Mouse (Mus musculus): ENCODE measurements around the gene Gm4491.

GRCm38 (mm10) chr14:57090001-57090400 lies 25.7 kb downstream of the Gm4491 start:
- no peak for TF ChIP-seq UBTF (IDR thresholded peaks at IDR 0.05; ENCODE audit: low read depth, low read length)
- TF ChIP-seq CTCF (conservative IDR thresholded peaks at IDR 0.05 in 1 of 2, IDR thresholded peaks at IDR 0.05 in 1 of 2; ENCODE audit: low read depth in 2 of 2, low read length in 2 of 2) = no peak
- no peak for TF ChIP-seq POLR2A (IDR thresholded peaks at IDR 0.05; ENCODE audit: low read depth, low read length)
- TF ChIP-seq RAD21 (IDR thresholded peaks at IDR 0.05; ENCODE audit: low read depth, low read length) = no peak
- TF ChIP-seq EP300 (IDR thresholded peaks at IDR 0.05; ENCODE audit: low read length) = no peak
- no peak for TF ChIP-seq JUND (conservative IDR thresholded peaks at IDR 0.05; ENCODE audit: low read depth, low read length)
- TF ChIP-seq TCF12 (IDR thresholded peaks at IDR 0.05; ENCODE audit: low read depth, low read length) = no peak
- no peak for TF ChIP-seq KAT2A (IDR thresholded peaks at IDR 0.05; ENCODE audit: insufficient replicate concordance, low read length)
- no peak for TF ChIP-seq USF1 (IDR thresholded peaks at IDR 0.05; ENCODE audit: low read depth, low read length)
- no peak for TF ChIP-seq CHD1 (IDR thresholded peaks at IDR 0.05; ENCODE audit: low read depth, low read length)
- no peak for TF ChIP-seq BHLHE40 (IDR thresholded peaks at IDR 0.05; ENCODE audit: low read depth, low read length)
- TF ChIP-seq MAZ (IDR thresholded peaks at IDR 0.05; ENCODE audit: low read depth, low read length) = no peak

Measured in CH12.LX (cell line).